Mouse (Mus musculus): ENCODE results near the gene Cacna1h. TPM values are rescaled to one million over a fixed set of nuclear protein-coding genes. Genes with fewer than 3 reads are reported as not detected.

Gene Cacna1h
- 0.42 and 0.55 TPM in 2 replicates for polyA plus RNA-seq (2015; fragmentation: Nextera tagmentation; extraction: Ambion mirVana)

DNA sequence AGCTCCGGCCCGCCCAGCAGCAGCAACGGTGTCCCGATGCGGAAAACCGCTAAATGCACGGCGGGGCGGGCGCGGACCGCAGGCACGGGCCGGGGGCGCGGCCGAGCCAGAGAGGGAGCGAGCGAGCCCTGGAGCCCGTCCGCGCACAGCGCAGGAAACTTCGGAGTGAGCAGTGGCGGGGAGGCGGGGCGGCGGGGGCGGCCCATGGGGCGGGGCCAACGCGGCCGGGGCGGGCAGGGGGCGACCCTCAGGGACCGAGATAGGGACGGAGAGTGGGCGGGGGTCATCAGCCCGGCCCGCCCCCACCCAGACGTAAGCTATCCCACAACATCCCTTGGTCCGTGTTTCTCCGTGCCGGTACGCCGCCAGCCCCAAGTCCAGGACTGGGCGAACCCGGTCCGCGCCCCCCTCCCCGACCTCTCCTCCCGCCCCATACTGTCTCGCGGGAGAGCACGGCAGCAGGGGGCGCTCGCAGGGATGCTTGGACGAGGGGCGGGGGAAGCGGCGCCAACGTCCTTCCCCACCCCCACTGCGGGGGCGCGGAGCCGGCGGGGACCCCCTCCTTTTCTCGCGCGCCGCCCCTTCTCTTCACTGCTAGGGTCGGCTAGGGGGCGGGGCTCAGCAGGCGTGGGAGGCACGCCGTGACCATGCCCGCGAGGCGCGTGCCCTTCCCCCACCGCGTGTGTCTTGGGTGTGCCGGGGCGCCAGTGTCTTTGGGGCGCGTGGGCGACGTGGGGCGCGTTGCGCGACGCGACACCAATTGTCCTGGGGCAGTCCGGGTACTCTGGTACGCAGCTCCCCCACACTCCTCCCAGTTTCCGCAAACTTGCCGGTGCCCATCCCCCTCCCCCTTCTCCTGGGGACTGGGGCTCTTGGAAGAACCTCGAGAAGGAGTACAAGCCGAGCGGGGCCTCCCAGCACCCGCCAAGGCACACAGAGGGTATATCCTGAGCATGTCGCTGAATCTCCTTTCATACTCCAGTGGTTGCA is at the start of gene Cacna1h:
Cacna1h (minus strand) TSS at position 167 of the 990 bp plus-strand sequence.
- Histone ChIP-seq H3K27ac (ENCODE audit: low read length) (no peak within 1 kb of the TSS), H3K27me3 (replicated peaks; ENCODE audit: insufficient read depth, low read length) (peaks cover 23% of the 10 kb centered on the region), H3K4me2 (replicated peaks; ENCODE audit: low read depth, low read length) (peak within 1 kb of the TSS; percentile 98), H3K4me3 (ENCODE audit: low read depth, low read length) (peak within 1 kb of the TSS; percentile 53), H3K9me3 (ENCODE audit: low read length) (no peaks in the 10 kb centered on the region), H3K36me3 (ENCODE audit: insufficient read depth, low read length) (no peaks in the 10 kb centered on the region), H3K4me1 (ENCODE audit: insufficient read depth, low read depth, low read length) (peaks cover 7% of the 10 kb centered on the region; the same call in 1 of the 2 replicates), H3K9ac (replicated peaks; ENCODE audit: low read depth) (0 out of 2 replicates have a peak within 1 kb of the TSS, but pooled peaks have one; percentile 19)
- WGBS = 1% methylated on average over 56 of the region's 103 CpGs
- DNase-seq (ENCODE audit: low spot score) (peak; percentile 56), ATAC-seq (peak; percentile 85)
- peak; percentile 54 for TF ChIP-seq CTCF (IDR thresholded peaks at IDR 0.05)
- no peak for TF ChIP-seq EP300 (IDR thresholded peaks at IDR 0.05)

GRCm38 (mm10) chr17:25482092-25482491 is 48.5 kb upstream of the Cacna1h start:
- DNase-seq (ENCODE audit: low spot score) (no peak), ATAC-seq (no peak)
- no peaks in the 10 kb centered on the region for H3K36me3 ChIP-seq (ENCODE audit: insufficient read depth, low read length)
- WGBS = 79% methylated on average over 6 of the region's 6 CpGs
- H3K27ac ChIP-seq (ENCODE audit: low read length) = no peak overlapping the region
- H3K4me3 ChIP-seq (ENCODE audit: low read depth, low read length) = no peak overlapping the region
- no peaks in the 10 kb centered on the region for H3K9me3 ChIP-seq (ENCODE audit: low read length)
- TF ChIP-seq EP300 (IDR thresholded peaks at IDR 0.05) (no peak), CTCF (IDR thresholded peaks at IDR 0.05) (no peak)
- no peaks in the 10 kb centered on the region for H3K27me3 ChIP-seq (replicated peaks; ENCODE audit: insufficient read depth, low read length)
- H3K4me1 ChIP-seq (ENCODE audit: insufficient read depth, low read depth, low read length) = no peaks in the 10 kb centered on the region
- H3K4me2 ChIP-seq (replicated peaks; ENCODE audit: low read depth, low read length) = no peak overlapping the region
- no peak overlapping the region for H3K9ac ChIP-seq (replicated peaks; ENCODE audit: low read depth)

- 39% methylated on average over 4 of the region's 4 CpGs for WGBS
- Histone ChIP-seq H3K27ac (ENCODE audit: low read length) (no peak overlapping the region), H3K4me3 (ENCODE audit: low read depth, low read length) (no peak overlapping the region), H3K9me3 (ENCODE audit: low read length) (no peaks in the 10 kb centered on the region), H3K4me2 (replicated peaks; ENCODE audit: low read depth, low read length) (no peak overlapping the region), H3K4me1 (ENCODE audit: insufficient read depth, low read depth, low read length) (no peaks in the 10 kb centered on the region), H3K27me3 (replicated peaks; ENCODE audit: insufficient read depth, low read length) (no peaks in the 10 kb centered on the region), H3K36me3 (ENCODE audit: insufficient read depth, low read length) (no peaks in the 10 kb centered on the region), H3K9ac (replicated peaks; ENCODE audit: low read depth) (no peak overlapping the region)
- DNase-seq (ENCODE audit: low spot score) (no peak), ATAC-seq (no peak)
- no peak for TF ChIP-seq CTCF (IDR thresholded peaks at IDR 0.05)
- TF ChIP-seq EP300 (IDR thresholded peaks at IDR 0.05) = no peak
Observed at GRCm38 (mm10) chr17:25480820-25481219, 47.2 kb upstream of the Cacna1h start.

GRCm38 (mm10) chr17:25480152-25480551 is 46.6 kb upstream of the Cacna1h start:
- no peaks in the 10 kb centered on the region for H3K27me3 ChIP-seq (replicated peaks; ENCODE audit: insufficient read depth, low read length)
- no peak overlapping the region for H3K4me2 ChIP-seq (replicated peaks; ENCODE audit: low read depth, low read length)
- ATAC-seq (no peak), DNase-seq (ENCODE audit: low spot score) (no peak)
- no peaks in the 10 kb centered on the region for H3K36me3 ChIP-seq (ENCODE audit: insufficient read depth, low read length)
- H3K9ac ChIP-seq (replicated peaks; ENCODE audit: low read depth) = no peak overlapping the region
- WGBS = 44% methylated on average over 8 of the region's 8 CpGs
- no peaks in the 10 kb centered on the region for H3K4me1 ChIP-seq (ENCODE audit: insufficient read depth, low read depth, low read length)
- no peak overlapping the region for H3K27ac ChIP-seq (ENCODE audit: low read length)
- H3K4me3 ChIP-seq (ENCODE audit: low read depth, low read length) = no peak overlapping the region
- no peaks in the 10 kb centered on the region for H3K9me3 ChIP-seq (ENCODE audit: low read length)
- TF ChIP-seq CTCF (IDR thresholded peaks at IDR 0.05) (no peak), EP300 (IDR thresholded peaks at IDR 0.05) (no peak)

- Histone ChIP-seq H3K4me3 (ENCODE audit: low read depth, low read length) (no peak overlapping the region), H3K4me2 (replicated peaks; ENCODE audit: low read depth, low read length) (no peak overlapping the region), H3K27me3 (replicated peaks; ENCODE audit: insufficient read depth, low read length) (no peaks in the 10 kb centered on the region), H3K36me3 (ENCODE audit: insufficient read depth, low read length) (no peaks in the 10 kb centered on the region), H3K9ac (replicated peaks; ENCODE audit: low read depth) (no peak overlapping the region), H3K9me3 (ENCODE audit: low read length) (no peaks in the 10 kb centered on the region), H3K4me1 (ENCODE audit: insufficient read depth, low read depth, low read length) (peaks cover 2% of the 10 kb centered on the region; the same call in 1 of the 2 replicates), H3K27ac (ENCODE audit: low read length) (no peak overlapping the region)
- peak; percentile 88 for TF ChIP-seq CTCF (IDR thresholded peaks at IDR 0.05)
- no peak for TF ChIP-seq EP300 (IDR thresholded peaks at IDR 0.05)
- no peak for ATAC-seq
- peak; percentile 63 for DNase-seq (ENCODE audit: low spot score)
- WGBS = 26% methylated on average over 19 of the region's 19 CpGs
Observed at GRCm38 (mm10) chr17:25475946-25476744, 42.6 kb upstream of the Cacna1h start.

Data from lung, postnatal 0 days (tissue).